Mouse (Mus musculus) kidney, postnatal 0 days (tissue): Measurements from ENCODE around the gene Galnt7. TPM values are rescaled to one million over a fixed set of nuclear protein-coding genes. Genes with fewer than 3 reads are reported as not detected.

Experiments
- ATAC-seq: fragments of 200-750 bp; cut with Nextera tagmentation; replicated peaks from 2 replicates; pipeline ENCODE4 v1.8.0; 2017; ENCODE audit warnings: low read depth, moderate number of reproducible peaks, moderate TSS enrichment, moderate library complexity; ENCODE audit not compliant: low FRiP score
- DNase-seq: peaks from one replicate; pipeline ENCODE4 v3.0.0-alpha.2; 2016; ENCODE audit warnings: low spot score
- H3K27ac ChIP-seq: fragments of 300-500 bp; sonication (generic); 2 replicates; pipeline ENCODE4 v1.5.1; 2014; ENCODE audit warnings: mild to moderate bottlenecking
- H3K27me3 ChIP-seq: fragments of 300-500 bp; sonication (generic); 2 replicates; pipeline ENCODE4 v1.6.1; 2014; ENCODE audit warnings: low read length, mixed read lengths; ENCODE audit not compliant: insufficient read depth
- H3K36me3 ChIP-seq: fragments of 300-500 bp; sonication (generic); 2 replicates; pipeline ENCODE4 v1.6.1; 2014; ENCODE audit warnings: low read length, mixed read lengths; ENCODE audit not compliant: insufficient read depth
- H3K4me1 ChIP-seq: fragments of 300-500 bp; sonication (generic); replicated peaks from 2 replicates; pipeline ENCODE4 v1.6.1; 2014; ENCODE audit warnings: antibody characterized with exemption, low read length, mixed read lengths; ENCODE audit not compliant: insufficient read depth
- H3K4me2 ChIP-seq: fragments of 300-500 bp; sonication (generic); 2 replicates; pipeline ENCODE4 v1.6.1; 2014; ENCODE audit warnings: mild to moderate bottlenecking, low read length, moderate library complexity, mixed read lengths
- H3K4me3 ChIP-seq: fragments of 300-500 bp; sonication (generic); replicated peaks from 2 replicates; pipeline ENCODE4 v1.5.1; 2014; ENCODE audit warnings: low read depth, low read length
- H3K9ac ChIP-seq: fragments of 300-500 bp; sonication (generic); 2 replicates; pipeline ENCODE4 v1.6.1; 2014; ENCODE audit warnings: low read depth, low read length
- H3K9me3 ChIP-seq: fragments of 300-500 bp; sonication (generic); replicated peaks from 2 replicates; pipeline ENCODE4 v1.6.1; 2016; ENCODE audit warnings: low read length, inconsistent platforms, mixed read lengths
- CTCF ChIP-seq: IDR thresholded peaks from 2 replicates; pipeline ENCODE4 v1.5.1; 2016; ENCODE audit warnings: antibody characterized with exemption, low read depth, mild to moderate bottlenecking, moderate library complexity
- WGBS: fragments of 180-500 bp; shearing (Covaris S2); extraction: QIAGEN DNeasy Blood & Tissue Kit; methylation state at CpG from one replicate; pipeline ENCODE4 v1.1.7; 2014; 5-methylcytosine and 5-hydroxymethylcytosine counted together
- polyA plus RNA-seq: library from polyadenylated mRNA; unstranded; fragments of >200 nt; fragmentation: Nextera tagmentation; extraction: Ambion mirVana; gene quantifications from 2 replicates; pipeline ENCODE4 v1.2.1, GENCODE M21; 2015

The Galnt7 gene
- 14.9 and 16.9 TPM in 2 replicates for polyA plus RNA-seq

DNA sequence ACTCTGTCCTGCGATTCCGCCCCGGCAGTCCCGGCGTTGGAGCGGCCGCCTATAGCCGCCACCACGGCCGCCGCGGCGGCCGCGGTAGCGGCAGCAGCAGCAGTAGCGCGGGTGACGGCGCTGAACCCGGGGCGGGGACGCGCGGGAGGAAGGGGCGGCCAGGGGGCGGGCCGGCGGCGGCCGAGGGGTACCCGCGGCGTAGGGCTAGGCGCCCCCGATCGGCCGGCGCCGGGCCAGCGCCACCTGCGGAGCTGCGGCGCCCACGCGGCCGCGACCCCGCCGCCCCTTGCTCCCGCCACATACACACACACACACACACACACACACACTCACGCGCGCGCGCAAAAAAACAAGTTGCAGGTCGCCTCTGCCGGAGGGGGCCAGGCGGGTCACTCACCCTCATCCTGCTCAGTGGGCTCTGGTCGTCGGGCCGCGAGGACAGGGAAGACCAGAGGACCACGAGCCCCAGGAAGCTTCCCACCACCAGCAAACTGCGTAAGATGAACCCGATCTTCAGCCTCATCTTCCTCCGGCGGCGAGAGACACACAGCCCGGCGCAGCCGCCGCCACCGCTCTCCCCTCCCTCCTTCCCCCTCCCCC is at the start of gene Galnt7:
TSS of gene Galnt7 (minus strand) at position 577 of the 600 bp plus-strand sequence.
- no peak for TF ChIP-seq CTCF
- peak; percentile 77 for ATAC-seq
- peaks cover 5% of the 10 kb centered on the region; the same call in 1 of the 2 replicates for H3K4me1 ChIP-seq
- no peaks in the 10 kb centered on the region for H3K27me3 ChIP-seq
- DNase-seq, result peak; percentile 73
- peak within 1 kb of the TSS; percentile 97 for H3K9ac ChIP-seq
- peak within 1 kb of the TSS; percentile 92 for H3K4me3 ChIP-seq
- H3K4me2 ChIP-seq, result peak within 1 kb of the TSS; percentile 94
- under 1% methylated on average over 45 of the region's 74 CpGs for WGBS
- H3K27ac ChIP-seq, result peak within 1 kb of the TSS; percentile 99
- H3K36me3 ChIP-seq, result no peaks in the 10 kb centered on the region
- no peaks in the 10 kb centered on the region for H3K9me3 ChIP-seq

DNA sequence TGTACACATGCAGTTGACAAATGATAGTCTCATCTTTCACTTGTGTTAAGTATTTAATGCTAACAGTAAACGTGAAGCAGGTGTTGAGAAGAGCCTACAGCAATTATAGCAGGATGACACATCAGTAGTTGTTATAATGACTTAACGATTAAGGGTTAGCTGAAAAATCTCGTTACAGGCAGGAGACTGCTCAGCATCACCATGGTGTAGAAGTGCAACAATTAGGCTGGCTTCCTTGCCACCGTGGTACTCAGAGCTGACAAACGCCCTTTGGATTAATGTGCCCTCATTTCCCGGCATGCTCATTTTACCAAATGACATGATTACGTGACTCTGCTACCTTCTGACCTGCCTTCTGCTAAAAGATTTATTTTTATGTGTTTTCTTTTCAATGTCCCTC is 35.8 kb upstream of the Galnt7 start:
- Histone ChIP-seq H3K27ac (no peak overlapping the region), H3K4me3 (no peak overlapping the region), H3K36me3 (no peaks in the 10 kb centered on the region), H3K4me1 (no peaks in the 10 kb centered on the region), H3K4me2 (no peak overlapping the region), H3K9me3 (no peaks in the 10 kb centered on the region), H3K27me3 (no peaks in the 10 kb centered on the region), H3K9ac (no peak overlapping the region)
- no peak for TF ChIP-seq CTCF
- ATAC-seq (no peak), DNase-seq (no peak)
- 37% methylated on average over 7 of the region's 7 CpGs for WGBS

DNA sequence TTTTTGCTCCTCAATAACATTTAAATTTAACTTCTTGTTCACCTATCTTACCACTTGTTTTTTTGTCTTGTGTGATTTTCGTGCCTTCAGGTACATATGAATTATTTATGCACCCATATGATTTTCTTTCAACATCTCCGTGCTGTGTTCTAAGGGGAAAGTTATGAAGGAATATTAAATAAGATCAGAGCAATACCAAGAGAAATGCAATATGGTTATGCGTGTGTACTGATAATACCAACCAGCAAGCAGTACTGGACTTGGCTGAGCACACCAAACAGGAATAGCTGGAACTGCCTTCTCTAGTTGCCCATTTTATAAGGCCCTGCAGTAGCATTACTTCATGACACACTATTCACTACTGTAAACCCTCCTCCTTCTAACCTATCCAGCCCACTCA is 33.0 kb upstream of the Galnt7 start:
- H3K4me2 ChIP-seq, result no peak overlapping the region
- no peaks in the 10 kb centered on the region for H3K9me3 ChIP-seq
- no peaks in the 10 kb centered on the region for H3K4me1 ChIP-seq
- no peak overlapping the region for H3K9ac ChIP-seq
- no peaks in the 10 kb centered on the region for H3K36me3 ChIP-seq
- H3K4me3 ChIP-seq, result no peak overlapping the region
- no peak for DNase-seq
- WGBS, result 94% methylated on average over 3 of the region's 3 CpGs
- ATAC-seq, result no peak
- no peak overlapping the region for H3K27ac ChIP-seq
- no peaks in the 10 kb centered on the region for H3K27me3 ChIP-seq
- no peak for TF ChIP-seq CTCF

DNA sequence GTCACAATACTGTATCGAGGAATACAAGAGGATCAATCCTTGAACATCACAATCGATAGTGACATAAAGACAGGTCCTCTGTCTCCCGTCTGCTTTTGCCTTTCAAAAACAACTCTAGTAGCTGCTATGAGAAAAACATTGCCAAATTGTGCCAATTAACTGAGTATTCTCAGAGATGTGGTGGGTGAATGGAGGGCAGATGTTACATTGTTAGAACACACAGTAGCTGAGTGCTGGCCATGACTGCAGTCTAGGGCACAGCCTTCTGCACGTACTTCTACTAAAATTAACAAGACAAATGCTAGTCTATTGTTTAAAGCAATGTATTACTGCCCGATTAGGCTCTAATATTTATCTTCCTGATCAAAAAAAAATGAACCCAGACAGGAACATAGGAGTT is 27.2 kb upstream of the Galnt7 start:
- H3K27ac ChIP-seq, result no peak overlapping the region
- H3K4me2 ChIP-seq, result no peak overlapping the region
- ATAC-seq (no peak), DNase-seq (no peak)
- H3K4me1 ChIP-seq, result no peaks in the 10 kb centered on the region
- no peaks in the 10 kb centered on the region for H3K36me3 ChIP-seq
- WGBS, result 81% methylated on average over 5 of the region's 5 CpGs
- H3K4me3 ChIP-seq, result no peak overlapping the region
- H3K9ac ChIP-seq, result no peak overlapping the region
- TF ChIP-seq CTCF, result no peak
- H3K9me3 ChIP-seq, result no peaks in the 10 kb centered on the region
- H3K27me3 ChIP-seq, result no peaks in the 10 kb centered on the region

DNA sequence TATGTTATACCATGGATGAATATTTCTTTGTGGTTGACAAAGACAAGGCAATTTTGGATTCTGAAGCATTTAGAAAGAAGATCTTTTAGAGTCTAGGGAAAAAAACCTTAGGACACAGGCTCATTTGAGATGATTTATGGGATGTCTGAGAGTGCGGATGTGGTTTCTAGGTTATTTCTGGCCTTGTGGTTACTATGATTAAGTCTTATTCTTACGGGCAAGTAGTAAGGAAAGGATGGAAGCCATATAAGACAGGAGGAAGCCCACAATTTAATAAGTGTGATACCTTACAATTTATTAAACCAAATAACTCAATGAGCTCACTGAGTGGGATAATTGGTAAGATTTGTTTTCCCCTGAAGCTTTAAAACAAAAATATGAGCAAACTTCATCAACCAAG is 11.3 kb upstream of the Galnt7 start:
- peak; percentile 41 for DNase-seq
- H3K36me3 ChIP-seq, result no peaks in the 10 kb centered on the region
- TF ChIP-seq CTCF, result no peak
- 45% methylated on average over 2 of the region's 2 CpGs for WGBS
- no peaks in the 10 kb centered on the region for H3K9me3 ChIP-seq
- H3K4me1 ChIP-seq, result no peaks in the 10 kb centered on the region
- no peak overlapping the region for H3K4me2 ChIP-seq
- no peak for ATAC-seq
- H3K9ac ChIP-seq, result no peak overlapping the region
- no peak overlapping the region for H3K4me3 ChIP-seq
- H3K27me3 ChIP-seq, result no peaks in the 10 kb centered on the region
- no peak overlapping the region for H3K27ac ChIP-seq

DNA sequence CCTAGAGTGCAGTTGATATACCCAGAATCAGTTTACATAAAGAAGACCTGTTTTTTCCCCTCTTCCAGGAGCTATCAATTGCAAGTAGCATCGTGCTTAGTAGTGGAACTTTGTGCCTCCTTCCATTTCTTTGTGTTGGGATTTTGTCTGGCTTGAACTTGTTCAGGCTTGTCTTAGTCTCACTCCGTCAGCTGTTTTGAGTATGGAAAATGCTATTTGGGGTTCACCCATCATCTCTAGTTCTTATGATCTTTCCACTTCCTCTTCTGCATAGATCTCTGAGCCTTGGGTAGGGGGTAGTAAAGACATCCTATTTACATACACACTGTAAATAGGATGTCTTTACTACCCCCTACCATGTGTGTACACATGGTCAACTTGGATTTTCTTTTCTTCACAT is 7.2 kb upstream of the Galnt7 start:
- H3K27me3 ChIP-seq, result no peaks in the 10 kb centered on the region
- H3K9ac ChIP-seq, result no peak overlapping the region
- no peaks in the 10 kb centered on the region for H3K36me3 ChIP-seq
- no peak overlapping the region for H3K4me3 ChIP-seq
- DNase-seq (no peak), ATAC-seq (no peak)
- no peaks in the 10 kb centered on the region for H3K9me3 ChIP-seq
- WGBS, result 90% methylated on average over 2 of the region's 2 CpGs
- no peak for TF ChIP-seq CTCF
- H3K4me1 ChIP-seq, result no peaks in the 10 kb centered on the region; the same call in 1 of the 2 replicates
- H3K27ac ChIP-seq, result no peak overlapping the region
- no peak overlapping the region for H3K4me2 ChIP-seq

DNA sequence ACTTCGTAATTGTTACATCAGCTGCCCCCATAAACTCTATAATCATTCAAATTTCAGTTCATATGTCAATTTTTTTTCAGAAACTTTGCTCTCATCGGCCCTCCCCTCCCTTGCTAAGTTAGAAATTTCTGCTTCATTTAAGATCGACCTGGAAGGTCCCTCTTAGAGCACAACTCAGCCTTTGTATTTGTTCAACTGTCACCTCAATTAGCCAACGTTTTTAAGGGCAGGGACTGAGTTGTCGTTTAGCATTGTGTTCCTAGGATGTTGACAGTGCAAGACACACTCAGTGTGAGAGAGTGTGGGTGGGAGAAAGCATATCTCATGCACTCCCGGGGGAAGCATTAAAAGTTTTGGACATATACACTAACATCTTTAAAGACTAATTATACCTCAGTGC is 3.6 kb upstream of the Galnt7 start:
- WGBS, result 43% methylated on average over 6 of the region's 6 CpGs
- no peak for TF ChIP-seq CTCF

More for the DNA sequence above, 3.6 kb upstream of the Galnt7 start:
- no peaks in the 10 kb centered on the region for H3K9me3 ChIP-seq
- no peaks in the 10 kb centered on the region; the same call in 1 of the 2 replicates for H3K4me1 ChIP-seq
- ATAC-seq, result no peak
- no peak for DNase-seq
- no peak overlapping the region for H3K27ac ChIP-seq
- H3K27me3 ChIP-seq, result no peaks in the 10 kb centered on the region
- H3K36me3 ChIP-seq, result no peaks in the 10 kb centered on the region
- H3K4me2 ChIP-seq, result no peak overlapping the region
- no peak overlapping the region for H3K4me3 ChIP-seq
- H3K9ac ChIP-seq, result no peak overlapping the region
